Mouse (Mus musculus): ENCODE measurements around the gene Cd300a. TPM values are rescaled to one million over a fixed set of nuclear protein-coding genes. Genes with fewer than 3 reads are reported as not detected.

Cd300a gene
- 1.5 and 1.7 TPM in 2 replicates for polyA plus RNA-seq (2015; fragmentation: Nextera tagmentation; extraction: Ambion mirVana)

DNA sequence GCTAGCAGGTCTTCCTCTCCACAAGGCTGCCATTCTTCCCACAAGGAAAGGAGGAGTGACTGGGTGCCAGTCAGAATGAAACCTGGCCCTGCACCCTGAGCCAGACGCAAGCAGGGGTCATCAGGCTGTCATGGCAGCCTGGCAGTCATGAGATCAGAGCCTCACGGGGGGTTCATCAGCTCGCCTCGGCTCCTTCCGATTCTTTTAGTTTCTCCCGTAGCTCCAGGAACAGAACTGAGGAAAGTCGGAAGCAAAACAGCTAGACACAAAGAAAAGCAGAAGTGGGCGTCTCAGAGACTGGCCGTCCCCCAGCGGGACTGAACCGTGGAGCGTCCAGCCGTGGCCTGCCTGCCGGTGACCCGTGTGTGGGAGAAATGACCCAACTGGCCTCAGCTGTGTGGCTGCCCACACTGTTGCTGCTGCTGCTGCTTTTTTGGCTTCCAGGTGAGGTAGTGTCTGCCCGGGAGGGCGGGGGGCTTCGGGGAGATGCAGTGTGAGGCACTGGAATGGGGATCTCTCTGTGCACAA, at the start of gene Cd300a:
Gene Cd300a (plus strand): TSS at position 51 of the 528 bp plus-strand sequence.
- Histone ChIP-seq H3K4me2 (ENCODE audit: low read length) (peak within 1 kb of the TSS; percentile 42), H3K9ac (ENCODE audit: low read depth, low read length) (peak within 1 kb of the TSS; percentile 2; the same call in 1 of the 2 replicates), H3K4me3 (replicated peaks; ENCODE audit: low read depth, low read length) (no peak within 1 kb of the TSS), H3K27ac (no peak within 1 kb of the TSS), H3K36me3 (ENCODE audit: insufficient read depth, low read length) (no peaks in the 10 kb centered on the region), H3K4me1 (replicated peaks; ENCODE audit: insufficient read depth, low read length) (0 out of 2 replicates have a peak, but pooled peaks cover 3% of the 10 kb centered on the region), H3K9me3 (replicated peaks; ENCODE audit: low read length) (no peaks in the 10 kb centered on the region), H3K27me3 (ENCODE audit: insufficient read depth, low read length) (no peaks in the 10 kb centered on the region)
- no peak for TF ChIP-seq CTCF (IDR thresholded peaks at IDR 0.05; ENCODE audit: low read depth)
- WGBS = 20% methylated on average over 18 of the region's 18 CpGs
- ATAC-seq (replicated peaks; ENCODE audit: low FRiP score, low read depth) (peak; percentile 73), DNase-seq (ENCODE audit: low spot score) (peak; percentile 67)

DNA sequence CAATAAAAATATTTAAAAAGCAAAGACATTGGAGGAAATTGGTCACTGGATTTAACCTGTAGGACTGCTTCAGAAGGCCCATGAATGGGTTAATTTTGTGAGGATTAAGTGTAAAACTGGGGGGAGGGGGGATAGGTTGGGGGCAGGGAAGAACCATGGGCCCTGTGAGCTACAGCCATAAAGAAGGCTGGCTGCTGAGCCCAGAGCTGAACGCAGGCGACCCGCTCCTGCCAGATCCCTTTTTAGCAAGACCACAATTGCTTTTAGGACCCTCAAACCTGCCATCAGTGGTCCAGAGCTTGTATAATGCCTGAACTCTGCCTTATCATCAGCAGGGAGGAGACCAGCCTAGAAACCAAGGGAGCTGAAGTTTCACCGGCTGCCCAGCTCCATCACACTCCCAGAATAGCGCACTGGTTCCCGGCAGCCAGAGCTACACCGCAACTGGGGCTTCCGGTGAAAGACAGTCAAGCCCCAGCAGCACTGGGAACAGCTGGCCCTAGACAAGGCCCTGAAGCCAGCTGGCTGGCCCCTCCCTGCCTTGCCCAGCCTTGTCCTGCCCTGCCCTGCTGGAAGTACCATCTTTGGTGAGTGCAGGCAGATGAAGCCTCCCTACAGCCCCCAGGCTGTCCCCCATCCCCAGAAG, 45.9 kb upstream of the Cd300a start:
- H3K4me1 ChIP-seq (replicated peaks; ENCODE audit: insufficient read depth, low read length) = peaks cover 9% of the 10 kb centered on the region
- H3K36me3 ChIP-seq (ENCODE audit: insufficient read depth, low read length) = no peaks in the 10 kb centered on the region
- TF ChIP-seq CTCF (IDR thresholded peaks at IDR 0.05; ENCODE audit: low read depth) = no peak
- no peaks in the 10 kb centered on the region for H3K9me3 ChIP-seq (replicated peaks; ENCODE audit: low read length)
- whole genome bisulfite sequencing = 12% methylated on average over 8 of the region's 8 CpGs
- 0 out of 2 replicates have a peak overlapping the region, but pooled peaks have one; percentile 18 for H3K9ac ChIP-seq (ENCODE audit: low read depth, low read length)
- H3K27ac ChIP-seq = peak overlapping the region; percentile 74; the same call in 1 of the 2 replicates
- peak; percentile 65 for DNase-seq (ENCODE audit: low spot score)
- no peak overlapping the region for H3K4me2 ChIP-seq (ENCODE audit: low read length)
- ATAC-seq (replicated peaks; ENCODE audit: low FRiP score, low read depth) = peak; percentile 62; the same call in 1 of the 2 replicates
- H3K27me3 ChIP-seq (ENCODE audit: insufficient read depth, low read length) = no peaks in the 10 kb centered on the region
- no peak overlapping the region for H3K4me3 ChIP-seq (replicated peaks; ENCODE audit: low read depth, low read length)

DNA sequence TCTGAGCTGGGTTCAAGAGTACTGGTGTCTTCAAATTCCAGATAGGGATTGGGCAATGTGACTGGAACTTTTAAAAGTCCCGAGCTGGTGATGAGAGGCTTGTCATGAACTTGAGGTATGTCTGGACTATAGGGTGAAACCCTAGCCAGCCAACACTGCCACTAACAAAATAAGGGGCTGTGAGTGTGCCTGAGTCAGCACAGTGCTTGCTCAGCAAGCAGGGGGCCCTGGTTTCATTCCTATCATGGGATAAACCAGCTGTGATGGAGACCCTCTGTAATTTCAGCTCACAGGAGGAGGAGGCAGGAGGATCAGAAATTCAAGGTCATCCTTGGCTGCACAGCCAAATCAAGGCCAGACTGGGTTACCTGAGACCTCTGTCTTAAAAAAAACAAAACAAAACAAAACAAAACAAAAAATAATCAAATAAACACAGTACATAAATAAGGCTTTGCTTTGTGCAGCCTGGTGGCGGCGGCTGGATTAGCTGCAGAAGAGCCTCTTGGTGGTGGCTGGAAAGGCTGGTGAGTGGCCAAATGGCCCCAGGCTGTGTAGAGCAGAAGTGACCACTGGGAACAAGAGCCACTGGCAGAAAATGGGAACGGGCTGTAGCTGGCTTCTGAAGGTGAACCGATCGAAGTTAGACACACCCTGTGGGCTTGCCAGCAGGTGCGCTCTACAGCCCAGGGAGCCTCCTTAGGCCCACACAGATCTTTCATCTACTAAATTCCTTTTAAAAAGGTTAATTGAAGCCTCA, 45.2 kb upstream of the Cd300a start:
- H3K9ac ChIP-seq (ENCODE audit: low read depth, low read length) = 0 out of 2 replicates have a peak overlapping the region, but pooled peaks have one; percentile 18
- no peaks in the 10 kb centered on the region for H3K36me3 ChIP-seq (ENCODE audit: insufficient read depth, low read length)
- H3K27me3 ChIP-seq (ENCODE audit: insufficient read depth, low read length) = no peaks in the 10 kb centered on the region
- WGBS = 35% methylated on average over 7 of the region's 7 CpGs
- H3K4me3 ChIP-seq (replicated peaks; ENCODE audit: low read depth, low read length) = no peak overlapping the region
- H3K4me1 ChIP-seq (replicated peaks; ENCODE audit: insufficient read depth, low read length) = peaks cover 15% of the 10 kb centered on the region
- H3K4me2 ChIP-seq (ENCODE audit: low read length) = no peak overlapping the region
- DNase-seq (ENCODE audit: low spot score) (no peak), ATAC-seq (replicated peaks; ENCODE audit: low FRiP score, low read depth) (no peak; the same call in 1 of the 2 replicates)
- H3K27ac ChIP-seq = peak overlapping the region; percentile 74; the same call in 1 of the 2 replicates
- TF ChIP-seq CTCF (IDR thresholded peaks at IDR 0.05; ENCODE audit: low read depth) = no peak; the same call in 1 of the 2 replicates
- H3K9me3 ChIP-seq (replicated peaks; ENCODE audit: low read length) = no peaks in the 10 kb centered on the region

DNA sequence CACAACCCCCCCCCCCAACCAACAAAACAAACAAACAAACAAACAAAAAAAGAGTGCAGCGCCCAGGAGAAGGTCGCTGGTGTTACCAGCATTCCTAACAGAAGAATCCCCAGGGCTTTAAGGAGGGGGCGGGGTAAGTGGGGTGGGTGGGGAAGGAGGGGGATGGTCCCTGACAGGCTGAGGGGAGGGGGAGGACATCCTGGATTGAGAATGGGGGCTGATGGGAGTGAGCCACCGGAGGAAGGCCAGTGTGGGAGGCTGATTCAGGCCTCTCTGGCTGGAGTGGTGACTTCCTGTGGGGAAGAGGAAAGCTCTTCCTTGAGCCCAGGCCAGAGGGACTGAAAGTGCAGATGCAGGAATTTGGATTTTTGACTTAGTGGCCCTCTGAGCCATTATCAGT, 43.5 kb upstream of the Cd300a start:
- no peak for ATAC-seq (replicated peaks; ENCODE audit: low FRiP score, low read depth)
- 59% methylated on average over 4 of the region's 4 CpGs for WGBS
- H3K9me3 ChIP-seq (replicated peaks; ENCODE audit: low read length) = no peaks in the 10 kb centered on the region
- no peak for TF ChIP-seq CTCF (IDR thresholded peaks at IDR 0.05; ENCODE audit: low read depth)
- no peak overlapping the region for H3K9ac ChIP-seq (ENCODE audit: low read depth, low read length)
- DNase-seq (ENCODE audit: low spot score) = no peak
- H3K4me3 ChIP-seq (replicated peaks; ENCODE audit: low read depth, low read length) = no peak overlapping the region
- no peaks in the 10 kb centered on the region for H3K27me3 ChIP-seq (ENCODE audit: insufficient read depth, low read length)
- no peak overlapping the region for H3K4me2 ChIP-seq (ENCODE audit: low read length)
- peaks cover 17% of the 10 kb centered on the region for H3K4me1 ChIP-seq (replicated peaks; ENCODE audit: insufficient read depth, low read length)
- H3K36me3 ChIP-seq (ENCODE audit: insufficient read depth, low read length) = no peaks in the 10 kb centered on the region
- H3K27ac ChIP-seq = peak overlapping the region; percentile 69

DNA sequence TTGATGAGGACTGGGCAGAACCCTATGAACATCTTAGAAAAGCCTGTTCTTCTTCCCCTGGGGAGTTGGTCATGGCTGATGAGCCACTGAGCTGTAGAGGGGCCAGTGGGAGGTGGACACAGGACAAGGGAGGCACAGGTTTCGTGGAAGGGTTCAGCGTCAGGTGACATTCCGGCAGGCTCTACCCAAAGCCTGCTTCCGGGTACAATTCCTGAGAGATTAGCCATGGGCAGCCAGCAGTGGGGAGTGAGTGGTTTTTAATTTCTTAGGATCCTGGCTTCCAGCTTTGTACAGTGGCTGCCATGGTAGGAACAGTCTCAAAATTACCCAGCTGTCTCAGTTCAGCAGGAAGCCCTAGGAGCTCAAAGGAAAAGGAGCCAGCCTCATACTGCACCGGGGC, 42.8 kb upstream of the Cd300a start:
- H3K27ac ChIP-seq = peak overlapping the region; percentile 69
- no peak overlapping the region for H3K4me3 ChIP-seq (replicated peaks; ENCODE audit: low read depth, low read length)
- no peak overlapping the region for H3K4me2 ChIP-seq (ENCODE audit: low read length)
- ATAC-seq (replicated peaks; ENCODE audit: low FRiP score, low read depth) (no peak), DNase-seq (ENCODE audit: low spot score) (peak; percentile 86)
- 49% methylated on average over 5 of the region's 5 CpGs for WGBS
- H3K36me3 ChIP-seq (ENCODE audit: insufficient read depth, low read length) = no peaks in the 10 kb centered on the region
- no peaks in the 10 kb centered on the region for H3K27me3 ChIP-seq (ENCODE audit: insufficient read depth, low read length)
- H3K4me1 ChIP-seq (replicated peaks; ENCODE audit: insufficient read depth, low read length) = peaks cover 17% of the 10 kb centered on the region
- TF ChIP-seq CTCF (IDR thresholded peaks at IDR 0.05; ENCODE audit: low read depth) = no peak
- H3K9ac ChIP-seq (ENCODE audit: low read depth, low read length) = no peak overlapping the region
- H3K9me3 ChIP-seq (replicated peaks; ENCODE audit: low read length) = no peaks in the 10 kb centered on the region

DNA sequence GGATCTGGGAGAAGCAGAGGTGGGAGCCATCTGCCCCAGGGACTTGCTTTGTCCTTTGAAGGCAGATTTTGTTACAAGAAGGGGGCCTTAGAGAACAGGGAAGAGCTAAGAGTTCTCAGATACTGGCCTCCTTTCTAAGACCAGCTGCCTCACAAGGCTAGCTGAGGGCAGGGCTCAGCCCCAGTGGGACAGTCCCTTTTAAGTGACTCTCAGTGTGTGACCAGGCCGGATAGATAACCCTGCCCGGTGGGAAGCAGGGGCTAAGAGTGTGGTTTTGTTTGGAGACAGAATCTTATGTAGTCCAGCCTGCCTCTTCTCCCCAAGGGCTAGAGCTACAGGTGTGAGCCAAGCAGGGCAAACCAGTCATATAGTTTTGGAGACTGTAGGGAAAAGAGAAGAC, 40.3 kb upstream of the Cd300a start:
- H3K4me2 ChIP-seq (ENCODE audit: low read length) = no peak overlapping the region
- DNase-seq (ENCODE audit: low spot score) = no peak
- TF ChIP-seq CTCF (IDR thresholded peaks at IDR 0.05; ENCODE audit: low read depth) = no peak

More for the DNA sequence above, 40.3 kb upstream of the Cd300a start:
- Histone ChIP-seq H3K4me3 (replicated peaks; ENCODE audit: low read depth, low read length) (no peak overlapping the region), H3K9me3 (replicated peaks; ENCODE audit: low read length) (no peaks in the 10 kb centered on the region), H3K36me3 (ENCODE audit: insufficient read depth, low read length) (no peaks in the 10 kb centered on the region), H3K27me3 (ENCODE audit: insufficient read depth, low read length) (no peaks in the 10 kb centered on the region), H3K9ac (ENCODE audit: low read depth, low read length) (0 out of 2 replicates have a peak overlapping the region, but pooled peaks have one; percentile 29), H3K4me1 (replicated peaks; ENCODE audit: insufficient read depth, low read length) (peaks cover 10% of the 10 kb centered on the region), H3K27ac (peak overlapping the region; percentile 99)
- ATAC-seq (replicated peaks; ENCODE audit: low FRiP score, low read depth) = no peak
- WGBS = 16% methylated on average over 2 of the region's 2 CpGs
